Mouse (Mus musculus) kidney, postnatal 14 days (tissue): ENCODE data around the gene Pabpc1l.

Source experiments
- DNase-seq: peaks from one replicate; pipeline ENCODE4 v3.0.0; 2022; ENCODE audit warnings: mixed read lengths

The Pabpc1l gene

DNA sequence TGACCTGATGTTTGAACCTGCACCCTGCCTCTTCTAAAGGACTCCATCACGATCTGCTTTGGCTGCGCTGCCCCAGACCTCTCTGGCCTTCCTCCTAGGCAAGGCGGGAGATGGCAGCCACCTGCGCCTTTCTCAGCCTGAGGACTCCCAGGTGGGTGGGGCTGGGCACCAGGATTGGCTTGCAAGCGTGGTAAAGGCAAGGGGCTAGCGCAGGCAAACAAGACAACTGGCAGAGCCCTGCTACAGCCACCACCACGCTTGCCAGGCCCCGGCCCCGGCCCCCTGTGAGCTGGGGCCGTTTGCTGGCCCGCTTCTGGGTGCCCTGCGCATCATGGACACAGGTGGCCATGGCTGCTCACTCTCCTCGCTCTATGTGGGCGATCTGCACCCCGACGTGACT lies at the start of gene Pabpc1l:
Pabpc1l (plus strand) TSS at position 301 of the 400 bp plus-strand sequence.
- DNase-seq, result no peak

DNA sequence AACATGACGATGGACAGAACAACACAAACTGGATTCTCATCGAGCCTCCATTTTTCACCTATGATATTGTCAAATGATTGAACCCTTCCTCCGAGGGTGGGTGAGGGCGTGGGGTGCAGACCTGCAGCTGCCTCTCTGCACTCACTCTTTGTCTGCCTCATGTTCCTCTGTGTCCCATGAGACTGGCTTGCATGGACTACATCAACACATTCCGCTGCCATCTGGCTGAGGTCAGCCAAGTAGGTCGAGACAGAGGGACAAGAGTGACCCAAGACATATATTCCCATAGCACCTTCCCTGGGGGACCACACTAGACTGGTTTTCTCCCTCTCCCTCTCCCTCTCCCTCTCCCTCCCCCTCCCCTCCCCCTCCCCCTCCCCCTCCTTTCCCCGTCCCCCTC lies 48.8 kb upstream of the Pabpc1l start:
- DNase-seq, result no peak

DNA sequence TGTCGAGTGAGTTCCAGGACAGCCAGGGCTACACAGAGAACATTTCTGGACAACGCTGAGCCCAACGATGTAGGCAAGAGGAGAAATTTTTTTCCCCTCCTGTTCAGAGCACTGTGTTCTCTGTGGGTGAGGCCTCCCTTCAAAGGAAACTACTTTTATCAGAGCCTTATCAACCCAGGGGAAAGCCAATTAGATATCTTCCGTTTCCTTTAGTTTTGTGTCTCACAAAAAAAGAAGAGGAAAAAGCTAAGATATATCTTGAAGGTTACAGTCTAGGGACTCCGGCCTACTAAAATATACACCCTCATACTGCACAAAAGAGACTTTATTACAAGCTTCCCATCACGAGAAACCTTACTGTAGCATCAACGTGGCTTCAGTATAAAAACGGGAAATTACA lies 38.0 kb upstream of the Pabpc1l start:
- no peak for DNase-seq

DNA sequence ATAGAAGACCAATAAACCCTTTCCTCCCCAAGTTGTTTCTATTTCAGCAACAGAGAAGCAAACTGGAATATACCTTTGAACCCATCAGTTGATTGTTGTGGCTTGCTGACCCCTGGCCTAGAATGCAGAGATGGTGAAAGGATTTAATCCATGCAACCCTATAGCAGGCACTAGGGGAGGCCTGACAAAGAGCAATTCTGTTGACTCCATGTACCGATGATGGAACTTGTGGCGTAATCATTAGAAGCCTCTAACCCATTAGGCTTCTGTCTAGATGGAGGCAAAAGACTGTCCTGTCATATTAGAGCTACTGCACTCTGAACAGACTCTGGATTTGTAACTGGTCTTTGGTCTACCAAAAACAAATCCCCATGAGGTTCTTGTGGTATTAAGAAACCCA lies 32.4 kb upstream of the Pabpc1l start:
- DNase-seq, result no peak

DNA sequence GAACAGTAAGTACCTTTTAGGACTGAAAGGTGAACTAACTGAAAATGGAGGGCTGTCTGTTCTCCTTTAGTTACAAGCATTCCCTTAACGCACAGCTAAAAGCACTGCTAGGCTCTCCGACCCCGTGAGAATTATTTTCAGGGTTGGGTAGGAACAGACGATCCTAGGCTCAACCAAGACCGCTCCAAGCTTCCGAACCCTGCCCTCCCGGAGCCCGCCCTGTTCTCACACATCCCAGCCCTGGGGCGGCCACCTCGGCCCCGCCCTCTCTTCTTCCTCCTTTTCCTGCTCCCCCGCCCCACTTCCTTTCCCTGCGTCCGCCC lies 30.6 kb upstream of the Pabpc1l start, which contains the start of gene Ywhab:
Ywhab (plus strand) TSS at position 307 of the 323 bp plus-strand sequence.
- DNase-seq, result peak; percentile 96

DNA sequence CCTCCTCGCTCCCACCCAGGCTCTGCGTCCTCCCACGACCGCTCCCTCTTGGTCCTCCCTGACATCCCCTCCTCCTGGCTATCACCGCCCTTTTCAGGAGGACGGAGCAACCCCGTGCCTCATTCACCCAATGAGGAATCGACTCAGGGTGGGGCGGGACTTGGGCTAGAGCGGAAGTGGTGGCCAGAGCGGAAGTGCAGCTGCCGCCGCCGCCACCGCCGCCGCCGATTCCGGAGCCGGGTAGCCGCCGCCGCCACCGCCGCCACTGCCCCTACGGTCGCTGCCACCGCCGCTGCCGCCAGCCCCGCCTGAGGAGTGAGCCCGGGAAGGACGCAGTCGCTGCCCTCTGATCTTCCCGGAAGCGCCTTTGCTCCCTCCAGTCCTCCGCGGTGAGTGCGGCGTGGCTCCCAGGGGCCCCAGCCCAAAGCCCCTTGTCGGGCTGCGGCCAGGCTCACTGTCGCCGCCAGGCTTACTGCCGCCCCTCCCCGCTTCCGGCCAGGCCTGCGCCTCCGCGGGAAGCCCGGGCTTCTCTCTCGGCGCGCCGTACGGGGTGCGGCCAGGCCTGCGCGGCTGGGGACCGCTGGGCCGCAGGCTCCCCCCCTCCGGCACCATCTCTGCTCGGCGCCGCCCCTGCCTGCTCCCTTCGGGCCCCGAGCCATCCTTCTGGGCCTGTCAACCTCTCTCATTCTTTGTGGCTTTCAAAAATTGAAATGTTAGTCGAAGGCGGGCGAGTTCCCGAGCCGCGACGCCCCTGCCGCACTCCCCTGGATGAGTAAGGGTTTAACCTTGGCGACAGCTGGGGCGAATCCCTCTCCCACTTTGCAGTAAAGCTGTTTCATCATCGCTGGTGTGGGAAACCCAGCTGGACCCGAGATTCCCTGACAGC lies 30.0 kb upstream of the Pabpc1l start:
- DNase-seq, result peak; percentile 79

DNA sequence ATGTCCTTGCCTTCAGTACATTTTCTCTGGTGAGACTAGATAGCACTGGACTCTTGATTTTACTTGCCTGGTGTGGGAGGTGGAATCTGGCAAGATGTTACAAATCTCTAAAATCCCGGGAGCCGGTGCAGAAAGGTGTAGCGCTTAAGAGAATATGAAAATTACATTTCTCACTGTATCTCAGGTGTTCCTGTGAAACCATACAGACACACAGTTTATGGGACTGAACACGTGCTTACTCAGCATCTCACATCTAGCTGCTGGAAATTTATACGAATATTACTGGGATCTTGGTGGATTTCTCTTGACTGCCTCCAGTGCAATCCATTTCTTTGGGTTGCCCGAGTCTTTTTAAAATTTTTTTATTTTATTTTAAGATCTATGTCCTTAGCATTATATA lies 29.0 kb upstream of the Pabpc1l start:
- no peak for DNase-seq

DNA sequence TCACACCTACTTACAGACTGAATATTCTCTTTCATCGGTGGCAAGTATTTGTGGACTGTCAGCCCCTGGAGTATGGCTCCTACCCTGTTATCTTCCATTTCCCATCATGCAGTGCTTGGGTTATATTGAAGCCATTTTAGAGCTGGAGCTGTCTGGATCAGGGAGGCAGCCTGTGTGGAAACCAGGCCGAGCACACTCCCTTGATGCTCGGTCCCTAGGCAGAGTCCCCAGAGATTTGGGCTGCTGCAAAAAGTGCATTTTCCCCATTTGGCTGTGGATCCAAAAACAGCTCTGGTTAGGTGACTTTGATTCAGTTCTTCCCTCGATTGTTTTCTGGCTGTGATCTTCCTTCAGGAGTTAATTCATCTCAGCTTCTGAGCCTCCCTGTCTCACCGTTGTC lies 28.4 kb upstream of the Pabpc1l start:
- DNase-seq, result no peak

DNA sequence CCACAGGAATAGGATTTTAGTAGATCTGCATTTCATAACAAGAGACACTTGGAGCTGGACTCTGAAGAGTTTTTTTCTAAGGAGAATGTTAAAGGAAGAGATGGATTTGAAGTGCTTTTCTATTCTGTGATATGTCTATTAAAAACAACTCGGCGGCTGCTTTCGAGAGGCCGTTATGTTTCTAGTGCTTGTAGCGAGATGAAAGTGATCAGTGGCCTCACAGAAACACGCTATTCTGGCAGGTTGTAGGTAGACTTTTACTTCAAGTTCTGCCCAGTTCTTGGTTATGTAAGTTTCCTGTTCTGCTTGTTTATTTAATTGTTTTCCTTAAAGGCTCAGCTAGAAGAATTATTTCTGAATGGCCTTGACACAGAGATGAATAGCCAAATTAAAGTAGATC lies 26.3 kb upstream of the Pabpc1l start:
- no peak for DNase-seq

DNA sequence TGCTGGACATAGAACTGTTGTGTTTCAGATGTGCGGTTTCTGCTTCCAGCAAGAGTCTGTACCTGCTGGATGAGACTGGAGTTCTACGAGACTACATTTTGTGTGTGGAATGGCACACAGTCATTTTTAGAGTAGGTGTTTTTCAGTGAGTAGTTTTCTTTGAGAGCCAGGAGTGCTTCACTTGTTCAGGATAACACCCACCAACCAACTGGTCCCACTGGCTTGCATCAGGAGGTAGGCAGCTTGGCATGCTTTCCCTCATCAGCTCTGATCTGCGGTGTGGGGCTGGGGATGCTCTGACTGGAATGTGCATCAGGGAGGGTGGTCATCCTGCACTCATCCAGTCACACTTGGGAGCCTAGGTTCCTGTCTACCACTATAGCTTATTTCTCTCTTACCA lies 22.6 kb upstream of the Pabpc1l start:
- DNase-seq, result no peak

DNA sequence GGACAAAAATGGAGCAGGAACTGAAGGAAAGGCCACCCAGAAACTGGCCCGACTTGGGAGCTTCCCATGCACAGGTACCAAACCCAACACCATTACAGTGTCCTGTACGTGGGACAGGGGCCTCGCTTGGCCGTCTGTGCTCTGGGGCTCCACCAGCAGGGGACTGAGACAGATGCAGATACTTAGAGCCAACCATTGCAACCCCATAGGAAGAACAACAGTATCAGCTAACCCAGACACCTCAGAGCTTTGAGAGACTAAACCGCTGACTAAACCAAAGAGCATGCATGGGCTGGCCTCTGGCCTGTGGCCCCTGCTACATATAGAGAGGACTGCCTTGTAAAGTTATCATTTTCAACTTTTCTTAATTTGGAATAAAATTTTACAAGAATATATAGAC lies 20.7 kb upstream of the Pabpc1l start:
- DNase-seq, result no peak

DNA sequence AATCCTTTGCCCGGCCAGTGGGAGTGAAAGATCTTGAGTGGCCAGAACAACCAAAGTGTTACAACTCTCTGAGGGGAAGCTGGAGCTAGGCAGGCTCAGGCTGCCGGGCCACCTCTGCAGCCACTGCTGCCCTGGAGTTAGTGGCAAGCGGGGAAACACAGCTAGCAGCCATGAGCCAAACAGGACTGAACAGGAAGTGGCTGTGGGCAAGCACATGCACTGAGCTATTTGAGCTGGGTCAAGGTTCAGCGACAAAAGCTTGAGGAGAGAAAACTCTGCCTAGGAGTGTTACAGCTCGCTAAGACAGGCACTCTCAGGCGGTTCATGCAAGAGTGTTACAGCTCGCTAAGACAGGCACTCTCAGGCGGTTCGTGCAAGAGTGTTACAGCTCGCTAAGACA lies 18.3 kb upstream of the Pabpc1l start:
- DNase-seq, result peak; percentile 64

DNA sequence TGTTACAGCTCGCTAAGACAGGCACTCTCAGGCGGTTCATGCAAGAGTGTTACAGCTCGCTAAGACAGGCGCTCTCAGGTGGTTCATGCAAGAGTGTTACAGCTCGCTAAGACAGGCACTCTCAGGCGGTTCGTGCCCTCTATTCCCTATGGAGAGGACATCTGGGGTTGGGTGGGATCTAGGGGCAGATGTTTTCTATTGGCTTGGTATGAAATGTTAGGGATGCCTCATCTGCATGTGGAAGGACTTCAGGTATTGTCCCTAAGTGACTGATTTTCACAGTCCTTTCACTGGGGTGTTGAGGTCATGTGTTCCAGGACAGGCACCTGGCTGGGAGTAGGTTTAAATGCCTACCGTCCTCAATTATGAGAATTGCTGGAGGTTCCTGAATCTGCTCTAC lies 17.7 kb upstream of the Pabpc1l start:
- no peak for DNase-seq

DNA sequence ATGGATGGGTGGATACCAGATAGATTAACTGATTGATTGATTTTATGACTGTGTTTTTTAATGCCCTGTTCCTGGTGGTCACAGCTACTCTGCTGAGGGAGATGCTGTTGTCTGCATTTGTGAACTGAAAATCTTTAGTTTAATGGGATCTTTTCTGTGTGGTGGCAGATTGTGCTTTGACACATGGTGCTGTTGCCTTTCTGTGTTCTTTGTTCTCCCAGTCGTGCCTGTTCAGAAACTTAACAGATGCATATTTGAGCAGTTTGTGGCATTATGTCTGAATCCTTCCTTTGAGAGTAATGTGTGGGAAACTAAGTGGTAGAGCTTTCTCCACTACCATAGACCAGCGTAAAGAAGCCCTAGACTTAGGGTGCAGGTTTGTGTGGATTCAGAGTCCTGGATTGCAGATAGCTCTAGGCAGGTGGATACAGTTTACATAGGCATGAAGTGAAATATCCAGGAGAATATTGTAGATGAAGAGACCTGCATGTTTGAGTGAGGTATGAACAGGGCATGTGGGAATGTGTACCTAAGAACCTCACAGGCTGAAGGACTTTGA lies 17.2 kb upstream of the Pabpc1l start:
- DNase-seq, result no peak

DNA sequence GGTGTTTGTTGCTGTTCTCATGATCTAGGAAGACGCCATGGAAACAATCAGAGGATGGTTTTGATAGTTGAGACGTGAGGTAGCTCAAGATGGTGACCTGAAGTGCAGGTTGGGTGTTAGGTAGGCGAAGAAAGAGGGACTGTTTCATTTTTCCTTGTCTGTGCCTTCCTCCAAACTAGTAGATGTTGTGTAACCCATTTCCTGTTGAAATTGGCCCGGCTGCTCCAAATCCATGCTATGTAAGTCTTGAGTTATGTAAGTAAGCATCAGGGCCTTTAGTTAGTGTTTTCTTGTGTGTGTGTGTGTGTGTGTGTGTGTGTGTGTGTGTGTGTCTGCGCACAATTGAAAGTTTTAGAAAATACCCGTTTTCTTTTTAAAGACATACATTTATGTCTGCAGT lies 16.0 kb upstream of the Pabpc1l start:
- DNase-seq, result peak; percentile 36

DNA sequence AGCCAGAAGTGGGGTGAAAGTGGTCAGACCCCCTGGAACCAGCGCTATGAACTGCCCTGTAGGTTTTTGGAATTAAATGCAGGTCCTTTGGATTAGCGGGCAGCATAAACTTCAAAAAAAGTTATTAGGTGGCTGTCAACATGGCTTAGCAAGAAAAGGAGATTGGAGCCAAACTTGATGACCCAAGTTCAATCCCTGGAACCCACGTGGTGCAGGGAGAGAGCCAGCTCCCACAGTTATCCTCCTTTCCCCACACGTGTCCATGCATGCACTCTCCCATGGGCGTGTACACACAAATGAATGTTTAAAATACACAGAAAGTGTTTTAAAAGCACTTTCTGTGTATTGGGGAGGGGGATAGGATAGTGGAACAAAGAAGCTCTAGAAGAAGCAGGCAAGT lies 14.8 kb upstream of the Pabpc1l start:
- DNase-seq, result no peak

DNA sequence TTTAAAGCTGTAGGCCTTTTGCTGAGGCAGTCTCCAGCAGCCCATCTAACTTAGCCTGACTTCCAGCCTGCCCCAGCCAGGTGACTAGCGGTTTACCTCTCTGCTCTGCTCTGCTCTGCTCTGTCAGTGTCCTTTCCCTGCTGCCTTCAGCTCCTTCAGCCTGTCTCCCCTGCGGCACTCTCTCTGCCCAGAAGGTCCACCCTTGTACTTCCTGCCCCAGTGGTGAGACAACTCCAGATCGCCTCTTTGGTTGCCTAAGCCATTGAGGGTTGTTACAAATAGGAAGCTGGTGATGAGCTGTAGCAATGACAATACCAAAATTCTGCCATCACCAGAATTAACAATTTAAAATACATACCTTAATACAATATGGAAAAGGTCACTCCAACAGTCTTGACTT lies 14.3 kb upstream of the Pabpc1l start:
- no peak for DNase-seq

DNA sequence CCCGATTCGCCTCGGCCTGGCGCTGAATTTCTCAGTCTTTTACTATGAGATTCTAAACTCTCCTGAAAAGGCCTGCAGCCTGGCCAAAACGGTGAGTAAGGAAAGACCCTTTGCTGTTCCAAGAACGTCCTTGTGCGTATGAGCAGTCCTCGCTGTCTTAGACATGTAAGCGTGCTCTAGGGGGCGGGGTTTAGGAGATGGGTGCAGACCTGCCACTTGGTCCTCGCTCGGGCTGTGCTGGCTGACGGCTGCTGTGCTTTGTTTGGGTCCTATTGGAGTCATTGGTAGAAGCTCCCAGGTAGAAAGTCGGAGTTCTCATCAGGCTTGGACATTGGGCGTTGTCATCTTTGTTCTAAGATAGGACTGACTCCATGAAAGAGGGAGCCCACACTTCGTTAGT lies 9.9 kb upstream of the Pabpc1l start:
- DNase-seq, result no peak

DNA sequence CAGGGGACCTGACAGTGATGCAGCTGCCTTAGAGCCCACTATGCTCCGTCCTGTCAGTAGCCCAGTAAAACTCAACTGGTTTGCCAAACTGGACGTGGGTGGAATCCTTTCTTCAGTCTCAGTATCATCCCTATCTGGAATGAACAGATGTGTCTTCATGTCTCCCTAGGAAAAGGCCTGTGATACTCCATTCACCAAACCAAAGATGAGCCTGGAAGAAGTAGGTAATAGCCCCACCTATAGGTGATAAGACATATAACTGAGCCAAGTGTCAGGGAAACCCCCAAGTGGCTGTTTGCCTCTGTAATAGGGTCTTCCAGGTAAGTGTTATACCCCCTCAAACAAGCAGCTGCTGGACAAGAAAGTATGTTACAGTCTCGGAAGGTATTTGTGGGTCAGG lies 6.3 kb upstream of the Pabpc1l start:
- no peak for DNase-seq

DNA sequence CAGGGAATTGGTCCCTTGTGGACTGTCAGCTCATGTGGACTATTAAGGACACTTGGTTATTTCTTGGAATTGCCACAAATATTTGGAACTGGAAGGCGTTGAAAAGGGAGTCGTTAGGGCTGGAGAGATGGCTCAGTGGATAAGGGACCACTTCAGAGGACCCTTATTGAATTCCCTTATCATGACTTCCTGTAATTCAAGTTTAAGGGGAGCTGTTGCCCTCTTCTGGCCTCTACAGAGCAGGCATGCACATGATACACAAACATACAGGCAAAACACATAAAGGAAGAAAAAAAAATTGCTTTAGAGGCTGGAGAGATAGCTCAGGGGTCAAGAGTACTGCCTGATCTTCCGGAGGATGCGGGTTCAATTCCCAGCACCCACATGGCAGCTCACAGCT lies 5.3 kb upstream of the Pabpc1l start:
- no peak for DNase-seq

DNA sequence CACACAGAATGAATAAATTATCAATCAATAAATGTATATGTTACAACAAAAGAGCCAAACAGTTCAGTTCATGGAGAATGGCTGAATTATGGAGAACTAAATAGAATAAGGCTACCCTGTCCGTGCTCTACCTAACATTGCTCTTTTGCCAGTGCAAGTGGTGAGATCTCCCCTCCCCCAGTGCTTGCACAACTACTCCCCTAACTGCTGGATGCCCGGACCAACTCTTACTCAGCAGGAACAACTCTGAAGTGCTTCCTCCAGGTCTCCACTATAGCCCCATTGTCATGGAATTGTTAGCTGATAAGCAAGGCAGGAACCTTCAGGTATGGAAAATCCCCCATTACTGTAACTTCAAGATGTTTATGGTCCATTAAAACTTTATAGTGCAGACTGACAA lies 3.1 kb upstream of the Pabpc1l start:
- no peak for DNase-seq

DNA sequence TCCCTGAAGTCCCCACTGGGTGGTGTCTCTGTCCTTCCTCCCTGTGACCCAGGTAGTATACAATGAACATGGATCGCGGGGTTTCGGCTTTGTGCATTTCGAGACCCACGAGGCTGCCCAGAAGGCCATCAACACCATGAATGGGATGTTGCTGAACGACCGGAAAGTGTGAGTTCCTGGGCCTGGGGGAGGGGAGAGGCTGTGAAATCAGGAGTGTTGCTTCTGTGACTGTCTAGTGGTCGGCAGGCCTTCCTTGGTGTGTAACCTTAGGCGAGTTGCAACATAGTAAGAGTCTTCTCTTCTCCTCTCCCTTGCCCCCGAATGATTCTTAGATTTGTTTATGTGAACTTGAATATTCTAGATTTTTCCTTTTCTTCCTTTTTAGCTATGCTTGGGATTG lies 5.9 kb downstream of the Pabpc1l start:
- no peak for DNase-seq

DNA sequence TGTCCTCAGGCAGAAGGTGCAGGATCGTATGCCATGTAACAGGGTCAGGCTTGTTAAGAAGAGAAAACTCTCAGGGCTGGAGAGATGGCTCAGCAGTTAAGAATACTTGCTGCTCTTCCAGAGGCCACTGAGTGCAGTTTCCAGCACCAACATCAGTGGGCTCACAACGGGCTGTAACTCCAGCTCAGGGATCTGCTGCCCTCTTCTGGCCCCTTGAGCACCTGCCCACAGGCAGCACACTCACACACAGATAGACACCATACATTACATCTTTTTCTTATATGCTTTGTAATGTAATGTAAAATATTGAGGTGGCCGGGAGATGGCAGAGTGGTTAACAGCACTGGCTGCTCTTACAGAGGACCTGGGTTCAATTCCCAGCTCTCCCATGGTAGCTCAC lies 7.7 kb downstream of the Pabpc1l start:
- no peak for DNase-seq

DNA sequence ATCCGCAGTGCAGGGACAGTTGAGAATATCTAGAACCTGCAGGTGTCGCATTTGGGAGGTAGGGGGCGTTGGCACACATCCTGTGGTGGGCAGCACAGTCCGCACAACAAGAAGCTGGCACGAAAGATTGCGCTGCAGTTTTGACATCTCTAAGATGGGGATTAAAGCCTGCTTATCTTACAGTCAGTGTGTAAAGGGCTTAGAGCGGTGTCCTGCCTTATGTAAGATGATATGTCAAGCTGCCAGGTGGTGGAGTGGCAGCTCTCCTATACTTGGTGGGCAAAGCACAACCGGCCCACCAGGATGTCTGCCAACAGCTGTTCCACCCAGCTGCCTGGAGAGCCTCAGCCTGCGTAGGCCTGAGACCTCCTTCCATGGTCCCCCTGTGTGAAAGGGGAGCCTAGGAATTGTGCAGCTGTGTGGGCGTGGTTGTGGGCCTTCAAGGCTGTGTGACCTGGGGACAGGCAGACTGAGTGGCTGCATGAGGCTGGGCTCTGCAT lies 11.3 kb downstream of the Pabpc1l start:
- no peak for DNase-seq
